Mouse (Mus musculus) CH12.LX (cell line): ENCODE results near the gene Gprc6a. TPM values are rescaled to one million over a fixed set of nuclear protein-coding genes. Genes with fewer than 3 reads are reported as not detected.

Experiments
- DNase-seq: peaks from one replicate; pipeline ENCODE4 v3.0.0-alpha.2; 2013; ENCODE audit errors: extremely low read depth
- H3K27ac ChIP-seq: 2 replicates; pipeline ENCODE4 v1.5.1; 2012; ENCODE audit warnings: low read depth, mild to moderate bottlenecking, control low read depth, moderate library complexity; ENCODE audit not compliant: insufficient read depth
- H3K27me3 ChIP-seq: replicated peaks from 2 replicates; pipeline ENCODE3; 2012; ENCODE audit warnings: inconsistent platforms
- H3K36me3 ChIP-seq, 2 experiments: replicated peaks in 1 of 2; 2 replicates each; pipeline versions ENCODE3 to v1.6.1; 2012; ENCODE audit warnings: inconsistent platforms in 1 of 2, low read length in 1 of 2, mild to moderate bottlenecking in 1 of 2, mixed read lengths in 1 of 2, moderate library complexity in 1 of 2; ENCODE audit not compliant: control insufficient read depth in 1 of 2, insufficient read depth in 1 of 2
- H3K4me1 ChIP-seq, 2 experiments: 2 replicates each; pipeline ENCODE4 v1.6.1; 2012; ENCODE audit warnings: inconsistent platforms in 1 of 2, moderate library complexity in 1 of 2; ENCODE audit not compliant: insufficient read depth in 2 of 2, control insufficient read depth in 1 of 2
- H3K4me2 ChIP-seq: 2 replicates; pipeline ENCODE4 v1.6.1; 2012; ENCODE audit warnings: low read depth, mild to moderate bottlenecking, control low read depth; ENCODE audit not compliant: poor library complexity, insufficient read depth, severe bottlenecking
- H3K4me3 ChIP-seq, 3 experiments: fragments of 150-350 bp in 1 of 3; sonication (generic) in 1 of 3; replicated peaks in 1 of 3; 2 replicates each; pipeline versions ENCODE3 to v1.5.1; 2011 to 2012; ENCODE audit warnings: low read depth in 2 of 3, low read length in 2 of 3, mild to moderate bottlenecking in 2 of 3, moderate library complexity in 2 of 3, control low read depth in 1 of 3, improper control_type of control experiment in 1 of 3, inconsistent platforms in 1 of 3, mixed read lengths in 1 of 3; ENCODE audit not compliant: poor library complexity in 1 of 3
- H3K79me2 ChIP-seq: replicated peaks from 2 replicates; pipeline ENCODE4 v1.6.1; 2012; ENCODE audit warnings: mild to moderate bottlenecking, moderate library complexity; ENCODE audit not compliant: control insufficient read depth, poor library complexity, insufficient read depth, severe bottlenecking; ENCODE audit errors: extremely low read depth
- H3K9ac ChIP-seq: 2 replicates; pipeline ENCODE4 v1.6.1; 2012; ENCODE audit warnings: low read depth, mild to moderate bottlenecking, control low read depth, moderate library complexity; ENCODE audit not compliant: insufficient read depth
- H3K9me3 ChIP-seq: replicated peaks from 2 replicates; pipeline ENCODE3; 2012; ENCODE audit warnings: low read length, inconsistent platforms, mixed read lengths
- BHLHE40 ChIP-seq: IDR thresholded peaks from 2 replicates; pipeline ENCODE4 v1.6.1; 2011; ENCODE audit warnings: mild to moderate bottlenecking, low read depth, low read length, improper control_type of control experiment
- CHD2 ChIP-seq: IDR thresholded peaks from 2 replicates; pipeline ENCODE4 v1.6.1; 2011; ENCODE audit warnings: low read length, improper control_type of control experiment
- CTCF ChIP-seq, 2 experiments: IDR thresholded peaks in 1 of 2; conservative IDR thresholded peaks in 1 of 2; 2 replicates each; pipeline ENCODE4 v1.5.1; 2011 to 2012; ENCODE audit warnings: low read depth in 2 of 2, low read length in 2 of 2, improper control_type of control experiment in 1 of 2, inconsistent platforms in 1 of 2, mild to moderate bottlenecking in 1 of 2, moderate library complexity in 1 of 2
- EP300 ChIP-seq: IDR thresholded peaks from 2 replicates; pipeline ENCODE4 v1.6.1; 2011; ENCODE audit warnings: low read length, improper control_type of control experiment
- GABPA ChIP-seq: IDR thresholded peaks from 2 replicates; pipeline ENCODE4 v1.6.1; 2012; ENCODE audit warnings: low read depth, low read length, improper control_type of control experiment, inconsistent platforms; ENCODE audit not compliant: insufficient replicate concordance
- JUND ChIP-seq: conservative IDR thresholded peaks from 2 replicates; pipeline ENCODE4 v1.6.1; 2011; ENCODE audit warnings: low read depth, low read length, improper control_type of control experiment
- KAT2A ChIP-seq: IDR thresholded peaks from 2 replicates; pipeline ENCODE4 v1.6.1; 2012; ENCODE audit warnings: low read length, improper control_type of control experiment, inconsistent platforms; ENCODE audit not compliant: insufficient replicate concordance
- MAX ChIP-seq: IDR thresholded peaks from 2 replicates; pipeline ENCODE4 v1.6.1; 2011; ENCODE audit warnings: low read length, improper control_type of control experiment
- MAZ ChIP-seq: IDR thresholded peaks from 2 replicates; pipeline ENCODE4 v1.6.1; 2012; ENCODE audit warnings: low read depth, mild to moderate bottlenecking, inconsistent platforms, low read length, improper control_type of control experiment, moderate library complexity
- MEF2A ChIP-seq: IDR thresholded peaks from 2 replicates; pipeline ENCODE4 v1.6.1; 2014; ENCODE audit warnings: low read depth, mild to moderate bottlenecking, inconsistent platforms, low read length, improper control_type of control experiment, borderline replicate concordance
- MXI1 ChIP-seq: IDR thresholded peaks from 2 replicates; pipeline ENCODE4 v1.6.1; 2011; ENCODE audit warnings: mild to moderate bottlenecking, low read depth, low read length, improper control_type of control experiment
- NELFE ChIP-seq: IDR thresholded peaks from 2 replicates; pipeline ENCODE4 v1.6.1; 2011; ENCODE audit warnings: low read depth, low read length, improper control_type of control experiment
- POLR2A ChIP-seq: IDR thresholded peaks from 2 replicates; pipeline ENCODE4 v1.6.1; 2011; ENCODE audit warnings: low read depth, mild to moderate bottlenecking, improper control_type of control experiment, low read length
- POLR2AphosphoS2 ChIP-seq: IDR thresholded peaks from 2 replicates; pipeline ENCODE4 v1.6.1; 2011; ENCODE audit warnings: low read depth, low read length, improper control_type of control experiment
- RAD21 ChIP-seq: IDR thresholded peaks from 2 replicates; pipeline ENCODE4 v1.6.1; 2011; ENCODE audit warnings: low read depth, mild to moderate bottlenecking, low read length, improper control_type of control experiment, moderate library complexity
- RCOR1 ChIP-seq: conservative IDR thresholded peaks from 2 replicates; pipeline ENCODE4 v1.6.1; 2012; ENCODE audit warnings: low read depth, mild to moderate bottlenecking, inconsistent platforms, low read length, improper control_type of control experiment
- SIN3A ChIP-seq: IDR thresholded peaks from 2 replicates; pipeline ENCODE4 v1.6.1; 2012; ENCODE audit warnings: low read length, improper control_type of control experiment, inconsistent platforms
- SMC3 ChIP-seq: IDR thresholded peaks from 2 replicates; pipeline ENCODE4 v1.6.1; 2011; ENCODE audit warnings: low read depth, low read length, improper control_type of control experiment
- TBP ChIP-seq: conservative IDR thresholded peaks from 2 replicates; pipeline ENCODE4 v1.6.1; 2011; ENCODE audit warnings: low read depth, low read length, improper control_type of control experiment
- ZMIZ1 ChIP-seq: IDR thresholded peaks from 2 replicates; pipeline ENCODE4 v1.6.1; 2012; ENCODE audit warnings: low read depth, mild to moderate bottlenecking, inconsistent platforms, low read length, improper control_type of control experiment
- ZNF384 ChIP-seq: IDR thresholded peaks from 2 replicates; pipeline ENCODE4 v1.6.1; 2012; ENCODE audit warnings: low read depth, low read length, improper control_type of control experiment, inconsistent platforms
- dilution Hi-C: fragments of 300-500 bp; cut with MboI; formaldehyde crosslinking; loops from 2 replicates; pipeline ENCODE4 v1.14.3; 2020; ENCODE audit warnings: low sequenced_read_pairs; ENCODE audit not compliant: extremely low pct_unique_long_range_greater_than_20kb, extremely low pct_ligation_motif_present
- in situ Hi-C: fragments of 300-500 bp; cut with MboI; formaldehyde crosslinking; loops from 3 replicates; pipeline ENCODE4 v1.14.3; 2019; ENCODE audit warnings: low sequenced_read_pairs, low pct_ligation_motif_present, low pct_unique_long_range_greater_than_20kb, mixed read lengths
- polyA plus RNA-seq: library from polyadenylated mRNA; unstranded; fragments of >175 nt; gene quantifications from 2 replicates; pipeline ENCODE4 v1.2.1, GENCODE M21; 2012; ENCODE audit warnings: low read depth; ENCODE audit not compliant: insufficient read length
- total RNA-seq, 2 experiments: library from RNA; depleted of rRNA; stranded (reverse); fragments of 300-350 nt in 1 of 2; fragments of >200 nt in 1 of 2; gene quantifications; 2 replicates each; pipeline ENCODE4 v1.2.3; 2012 to 2014

Gene Gprc6a
- total and polyA plus RNA-seq, 3 experiments = not detected

DNA sequence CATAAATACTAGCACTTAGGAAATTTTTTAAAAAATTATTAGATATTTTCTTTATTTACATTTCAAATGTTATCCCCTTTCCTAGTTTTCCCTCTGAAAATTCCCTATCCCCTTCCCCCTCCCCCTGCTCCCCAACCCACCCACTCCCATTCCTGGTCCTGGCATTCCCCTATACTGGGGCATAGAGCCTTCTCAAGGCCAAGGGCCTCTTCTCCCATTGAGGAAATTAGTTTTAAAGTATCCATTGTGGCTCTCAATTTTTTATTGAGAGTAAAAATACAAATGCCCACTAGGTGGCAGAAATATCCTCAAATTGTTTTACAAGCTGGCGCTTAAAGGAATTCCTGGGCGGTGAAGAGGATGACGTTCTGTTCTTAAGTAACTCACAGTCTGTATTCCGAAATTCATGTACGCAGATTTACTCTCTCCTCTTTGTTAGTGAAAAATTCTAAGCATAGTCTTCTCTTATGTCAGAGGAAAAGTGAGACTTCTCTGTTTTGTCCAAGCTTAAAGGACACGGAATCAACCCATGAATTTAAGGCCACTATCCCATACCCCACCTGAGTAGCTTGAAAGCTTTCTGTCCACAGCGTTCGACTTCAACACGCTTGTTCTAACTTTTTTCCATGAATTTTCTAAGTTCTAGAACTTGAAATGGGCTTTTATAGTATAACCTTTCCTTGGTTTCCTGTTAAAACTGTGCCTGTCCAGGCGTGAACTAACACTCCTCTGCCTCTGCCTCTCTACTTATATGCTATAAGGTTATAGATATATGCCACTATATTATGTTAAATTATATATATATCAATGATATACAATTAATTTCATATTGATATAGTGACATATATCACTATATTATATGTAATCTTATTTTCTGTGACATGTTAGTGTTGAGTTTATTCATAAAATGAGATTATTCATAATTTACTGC is 36.0 kb downstream of the Gprc6a start:
- Histone ChIP-seq H3K4me3 (no peak overlapping the region), H3K36me3 (no peaks in the 10 kb centered on the region), H3K4me1 (peaks cover 2 to 19% of the 10 kb centered on the region in 2 experiments), H3K27ac (no peak overlapping the region), H3K4me2 (peak overlapping the region; percentile 50), H3K27me3 (no peaks in the 10 kb centered on the region), H3K79me2 (no peaks in the 10 kb centered on the region), H3K9me3 (peaks cover 5% of the 10 kb centered on the region), H3K9ac (no peak overlapping the region)
- TF ChIP-seq RAD21 (peak; percentile 59), SMC3 (peak; percentile 57), CTCF (conservative IDR thresholded peaks at IDR 0.05 in 1 of 2, IDR thresholded peaks at IDR 0.05 in 1 of 2; ENCODE audit: low read depth in 2 of 2, low read length in 2 of 2) (peak; percentile 13 to 66; a peak in 3 of 4 replicates), BHLHE40 (no peak)
- DNase-seq = peak; percentile 67
- dilution Hi-C loops (no loop called here), in situ Hi-C loops (no loop called here)

DNA sequence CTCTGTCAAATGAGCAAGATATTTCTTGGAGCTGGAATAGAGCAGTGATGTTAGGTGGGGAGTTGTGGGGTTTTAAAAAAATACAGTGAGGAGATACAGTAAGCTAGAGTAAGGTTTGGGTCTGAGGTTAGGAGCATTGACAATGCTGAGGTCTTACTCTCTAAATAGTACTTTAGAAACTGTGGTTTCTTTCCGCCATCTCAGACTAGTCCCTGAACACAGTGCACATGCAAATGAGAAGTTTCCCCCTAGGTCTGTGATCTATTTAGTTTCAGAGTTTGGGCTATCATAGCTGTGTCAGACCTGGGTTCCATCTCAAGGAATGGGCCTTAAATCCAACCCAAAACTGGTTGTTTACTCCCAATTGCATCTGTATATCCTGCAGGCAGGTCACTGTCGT is 39.7 kb downstream of the Gprc6a start:
- no peaks in the 10 kb centered on the region for H3K27me3 ChIP-seq
- no peaks in the 10 kb centered on the region for H3K79me2 ChIP-seq
- peaks cover 5% of the 10 kb centered on the region for H3K9me3 ChIP-seq
- peak overlapping the region; percentile 24; the same call in 1 of the 2 replicates for H3K9ac ChIP-seq
- H3K4me3 ChIP-seq = no peak overlapping the region
- H3K36me3 ChIP-seq = no peaks in the 10 kb centered on the region
- dilution Hi-C loops = no loop called here
- peak; percentile 71 for DNase-seq
- no peak for TF ChIP-seq POLR2A
- TF ChIP-seq KAT2A = no peak
- TF ChIP-seq JUND = no peak
- peak; percentile 48; the same call in 1 of the 2 replicates for TF ChIP-seq EP300
- 0 out of 2 replicates have a peak, but pooled peaks have one; percentile 39 for TF ChIP-seq TBP
- TF ChIP-seq SIN3A = 0 out of 2 replicates have a peak, but pooled peaks have one; percentile 38
- TF ChIP-seq MAZ = 0 out of 2 replicates have a peak, but pooled peaks have one; percentile 38
- TF ChIP-seq ZNF384 = 0 out of 2 replicates have a peak, but pooled peaks have one; percentile 55
- TF ChIP-seq RCOR1 = no peak
- TF ChIP-seq MXI1 = no peak
- TF ChIP-seq GABPA = no peak
- TF ChIP-seq BHLHE40 = 0 out of 2 replicates have a peak, but pooled peaks have one; percentile 11
- TF ChIP-seq ZMIZ1 = no peak
- no peak for TF ChIP-seq CHD2
- TF ChIP-seq MEF2A = peak; percentile 83; the same call in 1 of the 2 replicates
- TF ChIP-seq POLR2AphosphoS2 = no peak
- TF ChIP-seq MAX = no peak
- TF ChIP-seq NELFE = no peak
- TF ChIP-seq, all 38 proteins: peak for 7
- Histone ChIP-seq H3K4me1 (peaks cover 3 to 21% of the 10 kb centered on the region in 2 experiments), H3K4me2 (peak overlapping the region; percentile 74), H3K27ac (no peak overlapping the region)
- in situ Hi-C loops = no loop called here
